Mouse (Mus musculus): ENCODE data around the gene Olfr345. TPM values are rescaled to one million over a fixed set of nuclear protein-coding genes. Genes with fewer than 3 reads are reported as not detected.

Gene Olfr345
- polyA plus RNA-seq (2012; rRNA removed) = not detected in 2 replicates

DNA sequence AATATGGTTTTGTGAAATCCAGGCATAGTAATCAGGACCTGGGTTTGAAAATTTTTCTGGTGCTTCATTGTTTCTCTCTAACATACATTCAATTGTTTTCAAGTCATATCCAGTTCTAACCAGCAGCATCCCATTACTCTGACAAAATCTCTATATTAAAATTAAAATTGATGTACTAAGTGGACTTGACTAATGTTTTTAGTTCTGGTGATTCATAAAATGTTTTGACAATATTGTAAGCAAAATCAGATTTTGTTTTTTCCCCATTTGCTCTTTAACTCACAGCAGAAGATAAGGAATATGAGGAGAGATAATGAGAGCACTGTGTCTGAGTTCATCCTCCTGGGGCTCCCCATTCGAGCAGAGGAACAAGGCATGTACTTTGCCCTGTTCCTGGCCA lies at the start of gene Olfr345:
Gene Olfr345, plus strand, starts transcription at position 301 of the 400 bp plus-strand sequence.

DNA sequence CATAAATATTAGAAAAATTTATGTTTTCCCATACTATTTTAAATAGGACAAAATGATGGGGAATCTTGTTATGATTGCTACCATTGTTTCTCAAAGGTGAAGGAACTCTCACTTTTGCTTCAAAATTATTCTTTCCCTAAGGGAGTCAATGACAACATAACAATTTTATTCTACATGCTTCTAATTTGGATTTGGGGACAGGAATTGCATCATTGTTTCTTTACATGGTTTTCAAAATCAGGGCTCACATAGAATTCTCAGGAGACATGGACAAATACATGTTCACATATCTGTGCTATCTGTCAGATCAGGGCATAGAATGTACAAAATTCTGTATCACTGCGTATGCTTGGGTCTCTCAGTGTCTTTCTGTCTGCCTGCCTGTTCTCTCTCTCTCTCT lies 45.6 kb downstream of the Olfr345 start, which contains the start of gene Olfr346:
Gene Olfr346, plus strand, starts transcription at position 301 of the 400 bp plus-strand sequence.

Other genes with a start within 250 kb of the Olfr345 start
- not detected in 2 replicates for gene Olfr339, start 221.1 kb upstream of the Olfr345 start, polyA plus RNA-seq (2012; rRNA removed)
- gene Olfr340, start 187.5 kb upstream of the Olfr345 start, polyA plus RNA-seq (2012; rRNA removed) = not detected in 2 replicates
- not detected in 2 replicates for gene Olfr341, start 157.6 kb upstream of the Olfr345 start, polyA plus RNA-seq (2012; rRNA removed)
- gene Olfr342, start 115.0 kb upstream of the Olfr345 start, polyA plus RNA-seq (2012; rRNA removed) = not detected in 2 replicates
- gene Olfr344, start 73.4 kb upstream of the Olfr345 start, polyA plus RNA-seq (2012; rRNA removed) = 0.01 TPM in 1 of 2 replicates, not detected in the other
- not detected in 2 replicates for gene Olfr346, start 45.7 kb downstream of the Olfr345 start, polyA plus RNA-seq (2012; rRNA removed)
- gene Olfr347, start 91.9 kb downstream of the Olfr345 start, polyA plus RNA-seq (2012; rRNA removed) = not detected in 2 replicates
- not detected in 2 replicates for gene Olfr348, start 144.2 kb downstream of the Olfr345 start, polyA plus RNA-seq (2012; rRNA removed)
- not detected in 2 replicates for gene Olfr50, start 150.5 kb downstream of the Olfr345 start, polyA plus RNA-seq (2012; rRNA removed)
- gene Olfr3, start 177.0 kb downstream of the Olfr345 start, polyA plus RNA-seq (2012; rRNA removed) = not detected in 2 replicates
- gene Olfr350, start 206.3 kb downstream of the Olfr345 start, polyA plus RNA-seq (2012; rRNA removed) = not detected in 2 replicates
- not detected in 2 replicates for gene Olfr351, start 222.6 kb downstream of the Olfr345 start, polyA plus RNA-seq (2012; rRNA removed)
- gene Olfr352, start 228.4 kb downstream of the Olfr345 start, polyA plus RNA-seq (2012; rRNA removed) = not detected in 2 replicates

All from central nervous system, embryonic 14 days (tissue).